Mouse (Mus musculus): ENCODE measurements around the gene Igfbp7. TPM values are rescaled to one million over a fixed set of nuclear protein-coding genes. Genes with fewer than 3 reads are reported as not detected.

Igfbp7 gene
- polyA plus RNA-seq (2015; fragmentation: Nextera tagmentation; extraction: Ambion mirVana): 421 and 437 TPM in 2 replicates

- 6% methylated on average over 85 of the region's 101 CpGs for WGBS
- peaks cover 4% of the 10 kb centered on the region; the same call in 1 of the 2 replicates for H3K4me1 ChIP-seq (replicated peaks; ENCODE audit: control insufficient read depth, insufficient read depth)
- peak within 1 kb of the TSS; percentile 96 for H3K27ac ChIP-seq (replicated peaks)
- no peaks in the 10 kb centered on the region for H3K9me3 ChIP-seq (ENCODE audit: control insufficient read depth, low read length)
- H3K27me3 ChIP-seq (ENCODE audit: control insufficient read depth, insufficient read depth, low read length): no peaks in the 10 kb centered on the region
- DNase-seq (ENCODE audit: low spot score): peak; percentile 70
- no peaks in the 10 kb centered on the region for H3K36me3 ChIP-seq (ENCODE audit: control insufficient read depth, insufficient read depth, low read length)
- H3K9ac ChIP-seq (ENCODE audit: low read length): peak within 1 kb of the TSS; percentile 80
- ATAC-seq (ENCODE audit: low FRiP score, low TSS enrichment): peak; percentile 91
- TF ChIP-seq EP300 (optimal IDR thresholded peaks at IDR 0.05): no peak
- peak; percentile 70 for TF ChIP-seq CTCF (IDR thresholded peaks at IDR 0.05; ENCODE audit: low read depth)
- H3K4me3 ChIP-seq (ENCODE audit: low read depth, low read length): peak within 1 kb of the TSS; percentile 74
- peak within 1 kb of the TSS; percentile 84 for H3K4me2 ChIP-seq (replicated peaks; ENCODE audit: low read depth)
Measured at GRCm38 (mm10) chr5:77407341-77408298, at the start of gene Igfbp7. Gene Igfbp7, minus strand, starts transcription at chr5:77408041.

GRCm38 (mm10) chr5:77452103-77452502 is 44.3 kb upstream of the Igfbp7 start:
- H3K27ac ChIP-seq (replicated peaks): no peak overlapping the region
- no peak overlapping the region for H3K9ac ChIP-seq (ENCODE audit: low read length)
- H3K36me3 ChIP-seq (ENCODE audit: control insufficient read depth, insufficient read depth, low read length): no peaks in the 10 kb centered on the region
- no peaks in the 10 kb centered on the region for H3K4me1 ChIP-seq (replicated peaks; ENCODE audit: control insufficient read depth, insufficient read depth)
- ATAC-seq (ENCODE audit: low FRiP score, low TSS enrichment) (no peak), DNase-seq (ENCODE audit: low spot score) (no peak)
- H3K4me2 ChIP-seq (replicated peaks; ENCODE audit: low read depth): no peak overlapping the region
- WGBS: 72% methylated on average over 6 of the region's 6 CpGs
- no peak overlapping the region for H3K4me3 ChIP-seq (ENCODE audit: low read depth, low read length)
- H3K27me3 ChIP-seq (ENCODE audit: control insufficient read depth, insufficient read depth, low read length): no peaks in the 10 kb centered on the region
- no peaks in the 10 kb centered on the region for H3K9me3 ChIP-seq (ENCODE audit: control insufficient read depth, low read length)
- no peak for TF ChIP-seq CTCF (IDR thresholded peaks at IDR 0.05; ENCODE audit: low read depth)
- no peak for TF ChIP-seq EP300 (optimal IDR thresholded peaks at IDR 0.05)

GRCm38 (mm10) chr5:77449531-77449930 is 41.7 kb upstream of the Igfbp7 start:
- Histone ChIP-seq H3K9me3 (ENCODE audit: control insufficient read depth, low read length) (no peaks in the 10 kb centered on the region), H3K27me3 (ENCODE audit: control insufficient read depth, insufficient read depth, low read length) (no peaks in the 10 kb centered on the region), H3K27ac (replicated peaks) (no peak overlapping the region), H3K4me2 (replicated peaks; ENCODE audit: low read depth) (no peak overlapping the region), H3K4me3 (ENCODE audit: low read depth, low read length) (no peak overlapping the region), H3K9ac (ENCODE audit: low read length) (no peak overlapping the region), H3K36me3 (ENCODE audit: control insufficient read depth, insufficient read depth, low read length) (no peaks in the 10 kb centered on the region), H3K4me1 (replicated peaks; ENCODE audit: control insufficient read depth, insufficient read depth) (no peaks in the 10 kb centered on the region)
- DNase-seq (ENCODE audit: low spot score) (no peak), ATAC-seq (ENCODE audit: low FRiP score, low TSS enrichment) (no peak)
- WGBS: 87% methylated on average over 7 of the region's 7 CpGs
- TF ChIP-seq CTCF (IDR thresholded peaks at IDR 0.05; ENCODE audit: low read depth) (no peak), EP300 (optimal IDR thresholded peaks at IDR 0.05) (no peak)

- TF ChIP-seq EP300 (optimal IDR thresholded peaks at IDR 0.05) (no peak), CTCF (IDR thresholded peaks at IDR 0.05; ENCODE audit: low read depth) (no peak)
- Histone ChIP-seq H3K27ac (replicated peaks) (no peak overlapping the region), H3K9me3 (ENCODE audit: control insufficient read depth, low read length) (no peaks in the 10 kb centered on the region), H3K4me3 (ENCODE audit: low read depth, low read length) (no peak overlapping the region), H3K4me2 (replicated peaks; ENCODE audit: low read depth) (no peak overlapping the region), H3K4me1 (replicated peaks; ENCODE audit: control insufficient read depth, insufficient read depth) (no peaks in the 10 kb centered on the region), H3K27me3 (ENCODE audit: control insufficient read depth, insufficient read depth, low read length) (no peaks in the 10 kb centered on the region), H3K9ac (ENCODE audit: low read length) (no peak overlapping the region), H3K36me3 (ENCODE audit: control insufficient read depth, insufficient read depth, low read length) (no peaks in the 10 kb centered on the region)
- DNase-seq (ENCODE audit: low spot score): no peak
- ATAC-seq (ENCODE audit: low FRiP score, low TSS enrichment): no peak
- 77% methylated on average over 4 of the region's 4 CpGs for WGBS
Measured at GRCm38 (mm10) chr5:77445431-77445830, 37.6 kb upstream of the Igfbp7 start.

- Histone ChIP-seq H3K9me3 (ENCODE audit: control insufficient read depth, low read length) (no peaks in the 10 kb centered on the region), H3K9ac (ENCODE audit: low read length) (no peak overlapping the region), H3K27ac (replicated peaks) (no peak overlapping the region), H3K27me3 (ENCODE audit: control insufficient read depth, insufficient read depth, low read length) (no peaks in the 10 kb centered on the region), H3K4me2 (replicated peaks; ENCODE audit: low read depth) (no peak overlapping the region), H3K4me1 (replicated peaks; ENCODE audit: control insufficient read depth, insufficient read depth) (no peaks in the 10 kb centered on the region), H3K4me3 (ENCODE audit: low read depth, low read length) (no peak overlapping the region), H3K36me3 (ENCODE audit: control insufficient read depth, insufficient read depth, low read length) (no peaks in the 10 kb centered on the region)
- WGBS: 82% methylated on average over 8 of the region's 8 CpGs
- DNase-seq (ENCODE audit: low spot score): no peak
- ATAC-seq (ENCODE audit: low FRiP score, low TSS enrichment): no peak
- TF ChIP-seq EP300 (optimal IDR thresholded peaks at IDR 0.05) (no peak), CTCF (IDR thresholded peaks at IDR 0.05; ENCODE audit: low read depth) (no peak)
Measured at GRCm38 (mm10) chr5:77443889-77444573, 36.2 kb upstream of the Igfbp7 start.

Data from stomach, postnatal 0 days (tissue).